Mouse (Mus musculus) bone marrow, adult 2 months (tissue): ENCODE data around the gene Rassf6.

ENCODE experiments used
- CTCF ChIP-seq: fragments of 200-500 bp; IDR thresholded peaks from 2 replicates; pipeline ENCODE4 v1.5.1; 2011; ENCODE audit warnings: low read length, control low read depth; ENCODE audit not compliant: control insufficient read depth, insufficient read depth
- POLR2A ChIP-seq: fragments of 200-500 bp; IDR thresholded peaks from 2 replicates; pipeline ENCODE4 v1.6.1; 2011; ENCODE audit warnings: low read depth, mild to moderate bottlenecking, control low read depth, low read length, borderline replicate concordance; ENCODE audit not compliant: control insufficient read depth

DNA sequence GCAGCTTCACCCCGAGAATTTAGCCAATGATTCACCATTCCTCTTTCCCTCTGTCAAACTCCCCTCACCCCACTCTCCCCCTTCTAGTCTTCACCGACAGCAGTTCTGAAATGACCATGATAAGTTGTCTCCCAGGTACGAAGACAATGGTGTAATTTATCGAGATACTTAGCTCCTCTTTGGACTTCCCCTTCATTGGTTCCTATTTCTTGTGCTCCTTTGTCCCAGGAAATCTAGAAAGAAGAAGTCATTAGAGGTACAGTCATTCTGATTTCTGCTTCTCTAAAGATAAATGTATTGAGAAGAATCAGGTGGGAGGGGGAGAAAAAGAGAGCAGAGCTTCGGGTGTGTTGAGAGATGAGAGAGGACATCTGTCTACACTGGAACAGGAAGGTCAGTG lies 14.3 kb upstream of the Rassf6 start:
- no peak for TF ChIP-seq CTCF
- TF ChIP-seq POLR2A: no peak
